Mouse (Mus musculus): ENCODE measurements around the gene Map1s. TPM values are rescaled to one million over a fixed set of nuclear protein-coding genes. Genes with fewer than 3 reads are reported as not detected.

Gene Map1s
- 26.4 TPM for polyA plus RNA-seq (2017; shearing (Covaris generic))

GRCm38 (mm10) chr8:70905831-70906736, at the start of gene Map1s:
TSS of gene Map1s (plus strand) at chr8:70905932.

GRCm38 (mm10) chr8:70862824-70863641, 42.7 kb upstream of the Map1s start, which contains the start of gene Kcnn1:
TSS of gene Kcnn1 (minus strand) at chr8:70863258.

GRCm38 (mm10) chr8:70873364-70873985, 32.3 kb upstream of the Map1s start, which contains the start of gene Ccdc124:
TSS of gene Ccdc124 (minus strand) at chr8:70873935.

GRCm38 (mm10) chr8:70892022-70892895, 13.5 kb upstream of the Map1s start, which contains the start of gene Slc5a5:
TSS of gene Slc5a5 (minus strand) at chr8:70892757.

GRCm38 (mm10) chr8:70897021-70897680, 8.6 kb upstream of the Map1s start, which contains the start of gene Rpl18a:
TSS of gene Rpl18a (minus strand) at chr8:70897412.

Other genes with a start within 250 kb of the Map1s start
- gene Pgpep1, start 245.5 kb upstream of the Map1s start, polyA plus RNA-seq (2017; shearing (Covaris generic)) = 9.7 TPM
- gene Lsm4, start 232.7 kb upstream of the Map1s start, polyA plus RNA-seq (2017; shearing (Covaris generic)) = 259 TPM
- gene Jund, start 207.0 kb upstream of the Map1s start, polyA plus RNA-seq (2017; shearing (Covaris generic)) = 12.8 TPM
- 0.07 TPM for gene Iqcn, start 202.5 kb upstream of the Map1s start, polyA plus RNA-seq (2017; shearing (Covaris generic))
- not detected for gene Gm3336, start 187.4 kb upstream of the Map1s start, polyA plus RNA-seq (2017; shearing (Covaris generic))
- gene Pde4c, start 182.2 kb upstream of the Map1s start, polyA plus RNA-seq (2017; shearing (Covaris generic)) = 0.41 TPM
- 9.9 TPM for gene Rab3a, start 151.3 kb upstream of the Map1s start, polyA plus RNA-seq (2017; shearing (Covaris generic))
- 9.6 TPM for gene Mpv17l2, start 145.0 kb upstream of the Map1s start, polyA plus RNA-seq (2017; shearing (Covaris generic))
- gene Pik3r2, start 129.2 kb upstream of the Map1s start, polyA plus RNA-seq (2017; shearing (Covaris generic)) = 17.0 TPM
- gene Mast3, start 100.9 kb upstream of the Map1s start, polyA plus RNA-seq (2017; shearing (Covaris generic)) = 49.0 TPM
- gene Il12rb1, start 97.5 kb upstream of the Map1s start, polyA plus RNA-seq (2017; shearing (Covaris generic)) = 49.0 TPM
- 2.3 TPM for gene Arrdc2, start 66.2 kb upstream of the Map1s start, polyA plus RNA-seq (2017; shearing (Covaris generic))
- gene Kcnn1, start 42.7 kb upstream of the Map1s start, polyA plus RNA-seq (2017; shearing (Covaris generic)) = not detected
- gene Ccdc124, start 32.0 kb upstream of the Map1s start, polyA plus RNA-seq (2017; shearing (Covaris generic)) = 78.6 TPM
- not detected for gene Slc5a5, start 13.2 kb upstream of the Map1s start, polyA plus RNA-seq (2017; shearing (Covaris generic))
- 8,122 TPM for gene Rpl18a, start 8.5 kb upstream of the Map1s start, polyA plus RNA-seq (2017; shearing (Covaris generic))